Mouse (Mus musculus) megakaryocyte progenitor cell, adult 5-6 weeks (primary cell): Measurements from ENCODE around the gene Gm26657. TPM values are rescaled to one million over a fixed set of nuclear protein-coding genes. Genes with fewer than 3 reads are reported as not detected.

ENCODE experiments used
- ATAC-seq: replicated peaks from 2 replicates; pipeline ENCODE4 v1.8.0; 2016; ENCODE audit warnings: mild to moderate bottlenecking, moderate TSS enrichment, inconsistent platforms; ENCODE audit not compliant: poor library complexity
- total RNA-seq, 2 experiments: library from RNA; stranded (forward) in 1 of 2; stranded (reverse) in 1 of 2; fragments of 157-497, 149-512 nt in 1 of 2; fragments of 200-1000 nt in 1 of 2; gene quantifications; 2 replicates each; pipeline versions ENCODE4 v1.2.3 to v1.2.4; 2015 to 2017

Gm26657 gene
- total RNA-seq (2015), result not detected in 2 replicates
- not detected in 2 replicates for total RNA-seq (2017)

GRCm38 (mm10) chr4:56740020-56740485 is at the start of gene Gm26657:
TSS of gene Gm26657 (plus strand) at chr4:56740070.
- ATAC-seq, result no peak

GRCm38 (mm10) chr4:56696401-56696800 is 43.5 kb upstream of the Gm26657 start:
- no peak for ATAC-seq

DNA sequence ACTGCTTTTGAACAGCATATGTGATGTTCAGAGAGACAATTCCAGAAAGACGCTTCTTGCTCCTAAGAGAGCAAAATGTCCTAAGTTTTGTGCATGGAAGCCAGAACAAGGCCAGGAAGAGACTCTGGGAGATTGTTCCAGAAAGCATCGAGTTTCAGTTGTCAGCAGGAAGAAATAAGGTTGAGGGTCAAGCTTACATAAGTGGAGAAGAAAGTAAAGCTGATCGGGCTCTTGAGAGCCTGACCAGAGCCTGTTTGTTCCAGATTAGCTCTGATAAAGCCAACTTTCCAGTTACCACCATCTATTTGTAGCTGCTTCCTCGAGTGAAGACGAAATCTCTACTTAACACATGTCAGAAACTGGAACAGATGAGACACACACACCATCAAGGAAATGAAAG is 41.2 kb upstream of the Gm26657 start:
- no peak for ATAC-seq

- ATAC-seq, result no peak
These were observed 37.6 kb upstream of the Gm26657 start for GRCm38 (mm10) chr4:56702234-56702633.

GRCm38 (mm10) chr4:56713155-56713554 is 26.7 kb upstream of the Gm26657 start:
- no peak for ATAC-seq

GRCm38 (mm10) chr4:56716801-56717200 is 23.1 kb upstream of the Gm26657 start:
- no peak for ATAC-seq

- ATAC-seq, result no peak
These were observed 21.9 kb upstream of the Gm26657 start for GRCm38 (mm10) chr4:56717932-56718331.

GRCm38 (mm10) chr4:56718573-56719442 is 21.1 kb upstream of the Gm26657 start:
- no peak for ATAC-seq

- ATAC-seq, result no peak
These were observed 20.4 kb upstream of the Gm26657 start for GRCm38 (mm10) chr4:56719456-56719855.

GRCm38 (mm10) chr4:56720403-56720802 is 19.5 kb upstream of the Gm26657 start:
- ATAC-seq, result no peak

DNA sequence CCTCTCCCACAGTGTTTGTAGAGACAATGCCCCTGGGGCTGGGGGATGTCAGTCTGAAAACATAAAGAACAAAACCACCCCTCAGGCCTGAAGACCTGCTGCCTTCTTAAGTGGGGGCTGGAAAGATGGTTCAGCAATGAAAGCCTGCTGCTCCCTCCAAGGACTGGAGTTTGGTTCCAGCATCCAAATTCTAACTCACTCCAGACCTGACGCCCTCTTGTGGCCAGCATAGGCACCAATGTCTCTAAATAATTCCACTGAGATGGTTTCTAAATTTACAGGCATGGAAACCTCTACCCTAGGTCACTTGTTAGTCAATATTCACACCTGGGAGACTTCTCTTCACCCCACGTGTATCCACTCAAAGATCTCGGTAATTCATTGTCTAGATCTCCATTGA is 18.4 kb upstream of the Gm26657 start:
- ATAC-seq, result peak; percentile 58; the same call in 1 of the 2 replicates

DNA sequence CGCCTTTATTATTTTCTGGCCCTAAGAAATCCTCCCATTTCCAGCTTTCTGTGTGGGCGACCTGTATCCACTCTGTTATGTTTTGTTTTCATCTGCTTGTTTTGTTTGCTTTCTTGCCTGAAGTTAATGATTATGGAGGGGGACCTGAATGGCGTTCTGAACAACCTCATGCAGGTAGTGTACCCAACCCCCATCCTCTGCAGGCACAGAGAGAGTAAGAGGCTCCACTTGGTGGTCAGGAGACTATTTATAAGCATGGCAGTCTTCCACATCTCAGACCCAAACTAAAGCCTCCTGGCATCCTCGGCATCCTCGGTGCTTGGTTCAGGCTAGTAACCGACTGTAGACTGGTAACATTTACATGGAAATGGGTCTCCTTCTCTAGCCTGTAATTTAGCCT is 17.5 kb upstream of the Gm26657 start:
- ATAC-seq, result no peak

GRCm38 (mm10) chr4:56723237-56723636 is 16.6 kb upstream of the Gm26657 start:
- no peak for ATAC-seq

- no peak for ATAC-seq
These were observed 14.0 kb upstream of the Gm26657 start for GRCm38 (mm10) chr4:56725839-56726238.

DNA sequence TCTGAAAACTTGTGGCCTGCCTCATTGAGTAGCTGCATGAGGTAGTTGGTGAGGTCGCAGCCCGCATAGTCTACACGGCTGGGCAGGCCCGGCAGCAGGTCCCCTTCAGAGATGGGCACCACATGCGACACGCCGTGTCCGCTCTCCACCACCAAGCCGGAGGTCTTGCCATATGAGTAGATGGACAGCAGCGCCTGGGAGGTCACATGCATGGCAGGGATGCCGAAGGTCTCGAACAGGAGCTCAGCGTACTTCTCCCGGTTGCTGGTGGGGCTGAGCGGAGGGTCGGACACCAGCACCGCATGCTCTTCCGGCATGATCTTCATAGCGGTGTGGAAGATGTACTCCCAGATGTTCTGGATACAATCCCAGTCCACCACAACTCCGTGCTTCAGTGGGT is 741 bp downstream of the Gm26657 start:
- no peak for ATAC-seq

DNA sequence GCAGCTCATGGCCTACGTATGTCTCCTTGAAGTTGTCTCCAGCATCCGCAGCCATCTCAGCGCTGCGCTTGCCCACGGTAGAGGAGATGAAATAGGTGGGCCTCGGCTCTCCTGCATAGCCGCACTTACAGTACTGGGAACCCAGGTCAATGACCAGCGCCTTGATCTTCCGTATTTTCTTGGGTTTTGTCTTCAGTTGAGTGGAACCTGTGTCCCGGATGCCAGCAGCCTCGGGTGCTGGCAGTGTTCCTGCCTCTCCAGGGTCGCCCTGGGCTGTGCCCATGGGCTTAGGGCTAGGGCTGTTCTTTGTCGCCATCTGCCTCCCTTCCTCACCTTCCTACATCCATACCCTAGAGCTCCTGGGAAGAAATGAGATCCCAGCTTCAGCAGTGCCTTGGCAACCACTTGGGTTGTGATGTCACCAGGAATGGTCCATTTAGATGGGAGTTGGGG is 1.2 kb downstream of the Gm26657 start, which contains the start of gene Actl7b:
Gene Actl7b, minus strand, starts transcription at position 403 of the 453 bp plus-strand sequence.
- no peak for ATAC-seq

DNA sequence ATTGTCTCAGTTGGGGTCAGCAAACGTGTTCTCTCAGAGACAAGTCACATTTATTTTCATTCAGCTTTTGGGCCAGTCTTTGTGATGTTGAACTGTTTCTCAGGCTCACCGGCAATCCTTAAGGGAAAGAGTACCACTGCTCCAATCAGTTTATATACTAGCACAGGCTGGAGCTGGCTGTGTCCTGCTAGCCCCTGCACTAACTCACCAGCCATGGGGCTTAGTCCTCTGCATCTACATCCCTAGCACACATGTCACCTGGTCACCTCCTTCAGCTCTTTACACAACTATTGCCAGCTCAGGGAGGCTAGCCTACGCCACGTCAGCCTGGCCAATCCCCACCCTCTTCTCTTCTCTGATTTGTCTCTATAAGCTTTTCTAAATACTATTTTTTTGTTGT is 2.8 kb downstream of the Gm26657 start:
- no peak for ATAC-seq

DNA sequence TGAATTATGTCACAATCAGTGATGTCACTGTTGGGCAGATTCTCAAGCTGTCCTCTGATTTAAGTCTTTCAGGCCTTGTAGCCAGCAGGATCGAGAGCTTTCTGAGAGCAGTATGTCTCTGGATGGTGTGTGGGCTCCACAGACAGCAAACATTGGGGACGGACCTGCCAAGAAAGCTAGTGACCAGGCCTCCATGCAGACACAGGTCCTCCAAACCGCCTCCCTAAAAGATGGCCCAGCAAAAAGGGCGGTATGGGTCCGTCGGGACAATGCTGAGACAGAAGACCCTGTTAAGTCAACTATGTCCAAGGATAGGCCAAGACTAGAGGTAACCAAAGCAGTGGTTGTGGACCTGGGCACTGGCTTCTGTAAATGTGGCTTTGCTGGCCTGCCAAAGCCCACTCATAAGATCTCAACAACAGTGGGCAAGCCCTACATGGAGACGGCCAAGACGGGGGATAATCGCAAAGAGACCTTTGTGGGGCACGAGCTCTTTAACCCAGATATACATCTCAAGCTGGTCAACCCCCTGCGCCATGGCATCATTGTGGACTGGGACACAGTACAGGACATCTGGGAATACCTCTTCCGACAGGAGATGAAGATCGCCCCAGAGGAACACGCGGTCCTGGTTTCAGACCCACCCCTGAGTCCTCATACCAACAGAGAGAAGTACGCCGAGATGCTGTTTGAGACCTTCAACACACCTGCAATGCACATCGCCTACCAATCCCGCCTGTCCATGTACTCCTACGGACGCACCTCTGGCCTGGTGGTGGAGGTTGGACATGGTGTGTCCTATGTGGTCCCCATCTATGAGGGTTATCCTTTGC is 3.7 kb downstream of the Gm26657 start, which contains the start of gene Actl7a:
Gene Actl7a, plus strand, starts transcription at position 51 of the 833 bp plus-strand sequence.
- ATAC-seq, result no peak

GRCm38 (mm10) chr4:56746345-56746744 is 6.5 kb downstream of the Gm26657 start:
- ATAC-seq, result no peak

DNA sequence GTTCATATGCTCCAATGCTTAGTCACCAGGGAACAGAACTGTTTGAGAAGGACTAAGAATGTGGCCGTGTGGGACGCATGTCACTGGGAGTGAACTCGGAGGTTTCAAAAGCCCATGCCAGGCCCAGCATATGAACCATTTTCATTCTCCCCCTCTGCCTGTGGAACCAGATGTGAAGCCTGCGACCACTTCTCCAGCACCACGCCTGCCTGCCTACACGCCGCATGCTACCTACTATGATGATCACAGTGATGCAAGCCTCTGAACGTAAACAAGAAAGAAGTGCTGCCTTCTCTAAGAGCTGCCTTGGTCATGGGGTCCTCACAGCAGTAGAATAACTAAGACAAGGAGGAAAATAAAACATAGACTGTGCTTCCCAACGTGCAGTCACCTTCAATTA is 7.6 kb downstream of the Gm26657 start:
- no peak for ATAC-seq

GRCm38 (mm10) chr4:56756021-56756420 is 16.2 kb downstream of the Gm26657 start:
- ATAC-seq, result no peak
